Mouse (Mus musculus) embryonic facial prominence, embryonic 14.5 days (tissue): ENCODE results near the gene Pom121l2. TPM values are rescaled to one million over a fixed set of nuclear protein-coding genes. Genes with fewer than 3 reads are reported as not detected.

ENCODE experiments used
- ATAC-seq: fragments of 200-750 bp; cut with Nextera tagmentation; 2 replicates; pipeline ENCODE4 v1.8.0; 2017; ENCODE audit warnings: low read depth, moderate number of reproducible peaks, moderate TSS enrichment
- DNase-seq: peaks from one replicate; pipeline ENCODE4 v3.0.0-alpha.2; 2015; ENCODE audit warnings: low spot score
- H3K27ac ChIP-seq: fragments of 300-500 bp; sonication (generic); replicated peaks from 2 replicates; pipeline ENCODE4 v1.5.1; 2014; ENCODE audit warnings: low read depth, mild to moderate bottlenecking, low read length, moderate library complexity
- H3K27me3 ChIP-seq: fragments of 300-500 bp; sonication (generic); replicated peaks from 2 replicates; pipeline ENCODE4 v1.6.1; 2014; ENCODE audit warnings: low read length; ENCODE audit not compliant: control insufficient read depth, insufficient read depth
- H3K36me3 ChIP-seq: fragments of 300-500 bp; sonication (generic); 2 replicates; pipeline ENCODE4 v1.6.1; 2014; ENCODE audit warnings: low read length, mixed read lengths; ENCODE audit not compliant: control insufficient read depth, insufficient read depth
- H3K4me1 ChIP-seq: fragments of 300-500 bp; sonication (generic); 2 replicates; pipeline ENCODE4 v1.6.1; 2014; ENCODE audit warnings: antibody characterized with exemption, low read length; ENCODE audit not compliant: control insufficient read depth, insufficient read depth
- H3K4me2 ChIP-seq: fragments of 300-500 bp; sonication (generic); 2 replicates; pipeline ENCODE4 v1.6.1; 2014; ENCODE audit warnings: low read depth, mild to moderate bottlenecking, low read length, moderate library complexity, mixed read lengths
- H3K4me3 ChIP-seq: fragments of 300-500 bp; sonication (generic); 2 replicates; pipeline ENCODE4 v1.5.1; 2014; ENCODE audit warnings: low read depth, mild to moderate bottlenecking, low read length
- H3K9ac ChIP-seq: fragments of 300-500 bp; sonication (generic); 2 replicates; pipeline ENCODE4 v1.6.1; 2014; ENCODE audit warnings: low read depth, mild to moderate bottlenecking, low read length, moderate library complexity, mixed read lengths
- H3K9me3 ChIP-seq: fragments of 300-500 bp; sonication (generic); 2 replicates; pipeline ENCODE4 v1.6.1; 2016; ENCODE audit warnings: low read length; ENCODE audit not compliant: control insufficient read depth
- WGBS: fragments of 180-500 bp; shearing (Covaris S2); extraction: QIAGEN DNeasy Blood & Tissue Kit; methylation state at CpG from one replicate; pipeline ENCODE4 v1.1.7; 2014; 5-methylcytosine and 5-hydroxymethylcytosine counted together
- polyA plus RNA-seq: library from polyadenylated mRNA; unstranded; fragments of >200 nt; fragmentation: Nextera tagmentation; extraction: Ambion mirVana; gene quantifications from 2 replicates; pipeline ENCODE4 v1.2.1, GENCODE M21; 2014

The Pom121l2 gene
- polyA plus RNA-seq, 1 experiment from 2014 or later = 0.11 TPM

- no peak overlapping the region for H3K27ac ChIP-seq
Observed at GRCm38 (mm10) chr13:21996101-21996839, 15.3 kb downstream of the Pom121l2 start.

GRCm38 (mm10) chr13:21996840-21997185 is 15.8 kb downstream of the Pom121l2 start:
- Histone ChIP-seq H3K4me3 (peak overlapping the region; percentile 38), H3K27ac (no peak overlapping the region), H3K36me3 (no peaks in the 10 kb centered on the region), H3K9ac (no peak overlapping the region), H3K4me1 (0 out of 2 replicates have a peak, but pooled peaks cover 12% of the 10 kb centered on the region), H3K4me2 (peak overlapping the region; percentile 56), H3K9me3 (no peaks in the 10 kb centered on the region), H3K27me3 (peaks cover 85% of the 10 kb centered on the region)
- DNase-seq (no peak), ATAC-seq (no peak)
- under 1% methylated on average over 13 of the region's 13 CpGs for WGBS

More at GRCm38 (mm10) chr13:21996101-21996839, 15.3 kb downstream of the Pom121l2 start:
- peaks cover 85% of the 10 kb centered on the region for H3K27me3 ChIP-seq
- DNase-seq (no peak), ATAC-seq (no peak)
- 0 out of 2 replicates have a peak, but pooled peaks cover 12% of the 10 kb centered on the region for H3K4me1 ChIP-seq
- peak overlapping the region; percentile 38 for H3K4me3 ChIP-seq
- H3K9ac ChIP-seq = no peak overlapping the region
- 3% methylated on average over 12 of the region's 12 CpGs for WGBS
- peaks cover 3% of the 10 kb centered on the region; the same call in 1 of the 2 replicates for H3K9me3 ChIP-seq
- H3K36me3 ChIP-seq = no peaks in the 10 kb centered on the region
- H3K4me2 ChIP-seq = peak overlapping the region; percentile 56

DNA sequence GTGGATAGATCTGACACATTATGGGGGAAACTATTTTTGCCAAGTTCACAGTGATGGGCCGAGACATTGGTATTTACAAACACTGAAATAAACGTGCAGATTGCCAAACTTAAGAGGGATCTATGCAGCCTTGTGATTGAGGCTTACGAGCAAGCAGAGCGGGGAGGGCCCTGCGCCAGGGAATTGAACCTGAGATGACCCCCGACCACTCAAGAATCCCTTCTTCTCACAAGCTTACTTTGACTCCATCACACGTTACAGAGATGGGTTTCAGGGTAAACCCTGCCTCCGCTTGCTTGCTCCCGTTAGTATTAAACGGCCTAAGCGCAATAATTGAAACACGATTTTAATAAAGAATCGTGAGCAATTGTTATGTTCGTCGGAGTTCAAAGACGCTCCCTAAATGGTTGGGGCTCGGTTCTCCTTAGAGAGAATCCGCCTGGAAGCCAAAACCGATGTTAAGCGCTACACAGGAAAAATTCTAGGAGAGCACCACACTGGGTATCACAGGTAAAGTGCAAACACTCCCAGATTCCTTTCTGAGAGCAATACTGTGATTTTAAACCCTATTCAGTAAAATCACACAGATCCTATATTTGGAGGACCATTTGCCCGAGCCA is 16.3 kb downstream of the Pom121l2 start:
- WGBS = 2% methylated on average over 21 of the region's 21 CpGs
- Histone ChIP-seq H3K36me3 (no peaks in the 10 kb centered on the region), H3K4me2 (peak overlapping the region; percentile 56), H3K27me3 (peaks cover 89% of the 10 kb centered on the region), H3K27ac (no peak overlapping the region), H3K4me3 (peak overlapping the region; percentile 38), H3K9me3 (no peaks in the 10 kb centered on the region), H3K9ac (no peak overlapping the region), H3K4me1 (0 out of 2 replicates have a peak, but pooled peaks cover 12% of the 10 kb centered on the region)
- no peak for DNase-seq
- ATAC-seq = no peak

GRCm38 (mm10) chr13:21997821-21998220 is 16.8 kb downstream of the Pom121l2 start:
- DNase-seq (no peak), ATAC-seq (no peak)
- 7% methylated on average over 4 of the region's 4 CpGs for WGBS
- H3K4me2 ChIP-seq = no peak overlapping the region
- peaks cover 94% of the 10 kb centered on the region for H3K27me3 ChIP-seq
- H3K9ac ChIP-seq = no peak overlapping the region
- H3K4me3 ChIP-seq = no peak overlapping the region
- H3K4me1 ChIP-seq = 0 out of 2 replicates have a peak, but pooled peaks cover 12% of the 10 kb centered on the region
- no peaks in the 10 kb centered on the region for H3K9me3 ChIP-seq
- H3K36me3 ChIP-seq = no peaks in the 10 kb centered on the region
- no peak overlapping the region for H3K27ac ChIP-seq

GRCm38 (mm10) chr13:21998412-21998811 is 17.4 kb downstream of the Pom121l2 start:
- no peak overlapping the region for H3K4me3 ChIP-seq
- no peaks in the 10 kb centered on the region for H3K9me3 ChIP-seq
- H3K9ac ChIP-seq = no peak overlapping the region
- no peak overlapping the region for H3K4me2 ChIP-seq
- H3K36me3 ChIP-seq = no peaks in the 10 kb centered on the region
- H3K27me3 ChIP-seq = peaks cover 98% of the 10 kb centered on the region
- WGBS = 23% methylated on average over 3 of the region's 3 CpGs
- ATAC-seq (no peak), DNase-seq (no peak)
- H3K27ac ChIP-seq = no peak overlapping the region
- H3K4me1 ChIP-seq = 0 out of 2 replicates have a peak, but pooled peaks cover 12% of the 10 kb centered on the region

- no peak overlapping the region for H3K27ac ChIP-seq
- no peak overlapping the region for H3K4me3 ChIP-seq
- DNase-seq (no peak), ATAC-seq (no peak)
- H3K9me3 ChIP-seq = no peaks in the 10 kb centered on the region
- no peak overlapping the region for H3K4me2 ChIP-seq
- H3K4me1 ChIP-seq = 0 out of 2 replicates have a peak, but pooled peaks cover 12% of the 10 kb centered on the region
- WGBS = 32% methylated on average over 4 of the region's 4 CpGs
- peaks cover 100% of the 10 kb centered on the region for H3K27me3 ChIP-seq
- H3K36me3 ChIP-seq = no peaks in the 10 kb centered on the region
- H3K9ac ChIP-seq = no peak overlapping the region
Observed at GRCm38 (mm10) chr13:21999147-21999546, 18.2 kb downstream of the Pom121l2 start.

- H3K9ac ChIP-seq = no peak overlapping the region
- ATAC-seq (no peak), DNase-seq (no peak)
- H3K4me3 ChIP-seq = no peak overlapping the region
- no peak overlapping the region for H3K4me2 ChIP-seq
- no peaks in the 10 kb centered on the region for H3K9me3 ChIP-seq
- no peaks in the 10 kb centered on the region for H3K36me3 ChIP-seq
- H3K27ac ChIP-seq = no peak overlapping the region
- peaks cover 100% of the 10 kb centered on the region for H3K27me3 ChIP-seq
- peaks cover 12% of the 10 kb centered on the region for H3K4me1 ChIP-seq
- 54% methylated on average over 2 of the region's 2 CpGs for WGBS
Observed at GRCm38 (mm10) chr13:22001346-22001745, 20.4 kb downstream of the Pom121l2 start.

DNA sequence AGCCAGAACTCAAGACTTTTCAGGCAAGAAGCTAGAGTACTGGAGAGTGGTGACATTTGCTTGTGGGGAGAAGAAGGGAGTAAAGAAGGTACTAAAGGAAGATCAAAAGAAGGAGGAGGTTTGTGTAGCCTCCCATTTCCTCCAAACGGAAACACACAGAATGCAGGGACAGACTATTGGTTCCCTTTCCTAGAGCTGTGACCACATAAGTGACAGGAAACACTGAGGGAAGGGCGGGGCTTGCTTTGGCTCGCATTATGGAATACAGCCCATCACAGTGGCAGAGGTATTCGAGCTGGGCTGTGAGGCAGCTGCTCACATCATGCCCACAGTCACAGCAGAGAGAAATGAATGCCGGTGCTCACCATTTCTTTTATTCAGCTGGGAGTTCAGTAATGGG is 20.8 kb downstream of the Pom121l2 start:
- peaks cover 9% of the 10 kb centered on the region for H3K4me1 ChIP-seq
- H3K4me2 ChIP-seq = no peak overlapping the region
- ATAC-seq = no peak
- peaks cover 100% of the 10 kb centered on the region for H3K27me3 ChIP-seq
- H3K9me3 ChIP-seq = no peaks in the 10 kb centered on the region
- WGBS = 14% methylated on average over 5 of the region's 5 CpGs
- no peak for DNase-seq
- H3K27ac ChIP-seq = no peak overlapping the region
- H3K4me3 ChIP-seq = no peak overlapping the region
- no peak overlapping the region for H3K9ac ChIP-seq
- no peaks in the 10 kb centered on the region for H3K36me3 ChIP-seq
